Mouse (Mus musculus): ENCODE results near the gene Efcab6.

GRCm38 (mm10) chr15:83988087-83988486 is 77.1 kb downstream of the Efcab6 start:
- no peak for TF ChIP-seq ELF1 (IDR thresholded peaks at IDR 0.05; ENCODE audit: low read depth, low read length)
- TF ChIP-seq POLR2A (IDR thresholded peaks at IDR 0.05; ENCODE audit: control insufficient read depth in 1 of 2, insufficient read depth in 1 of 2, low read depth in 1 of 2, low read length in 2 of 2, poor library complexity in 1 of 2), result no peak
- TF ChIP-seq MYC (IDR thresholded peaks at IDR 0.05; ENCODE audit: low read depth, low read length), result no peak
